Mouse (Mus musculus): ENCODE results near the gene Il27ra.
"Not testable (repeated sequence)": the region's sequence is repeated elsewhere in the genome, so short reads cannot be mapped to it uniquely, and the experiment has no call there.

Il27ra gene

DNA sequence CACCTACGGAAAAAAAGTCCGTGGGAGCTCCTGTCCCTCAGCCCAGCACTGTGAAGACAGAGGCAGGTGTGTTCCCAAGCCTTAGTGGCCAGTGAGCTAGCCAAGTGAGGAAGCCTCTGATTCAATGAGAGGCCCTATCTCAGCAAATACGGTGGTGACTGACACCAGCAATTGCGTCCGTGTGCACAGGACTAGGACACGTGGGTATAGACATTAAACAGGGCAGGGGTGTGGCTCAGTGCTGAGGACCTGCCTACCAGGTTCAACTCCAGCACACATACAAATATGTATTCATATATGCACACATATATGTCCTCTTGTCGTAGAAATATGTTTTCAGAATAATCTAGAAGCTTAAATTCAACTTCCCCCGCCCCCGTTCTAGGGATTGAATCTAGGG is 22.7 kb downstream of the Il27ra start:
- no peak for DNase-seq (ENCODE audit: low spot score)

DNA sequence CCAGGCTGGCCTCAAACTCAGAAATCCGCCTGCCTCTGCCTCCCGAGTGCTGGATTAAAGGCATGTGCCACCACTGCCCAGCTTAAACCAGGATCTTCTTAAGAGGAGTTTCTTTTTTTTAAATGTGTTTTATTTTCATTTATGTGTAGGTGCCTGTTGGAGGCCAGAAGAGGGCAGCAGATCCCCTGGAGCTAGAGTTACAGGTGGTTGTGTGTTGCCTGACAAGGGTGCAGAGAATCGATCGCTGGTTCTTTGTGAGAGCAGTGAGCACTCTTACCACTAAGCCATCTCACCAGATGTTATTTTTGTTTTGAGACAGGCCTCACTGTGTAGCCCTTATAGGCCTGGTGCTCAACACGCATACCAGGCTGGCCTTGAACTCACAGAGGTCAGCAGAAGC is 26.6 kb downstream of the Il27ra start:
- no peak for DNase-seq (ENCODE audit: low spot score)

DNA sequence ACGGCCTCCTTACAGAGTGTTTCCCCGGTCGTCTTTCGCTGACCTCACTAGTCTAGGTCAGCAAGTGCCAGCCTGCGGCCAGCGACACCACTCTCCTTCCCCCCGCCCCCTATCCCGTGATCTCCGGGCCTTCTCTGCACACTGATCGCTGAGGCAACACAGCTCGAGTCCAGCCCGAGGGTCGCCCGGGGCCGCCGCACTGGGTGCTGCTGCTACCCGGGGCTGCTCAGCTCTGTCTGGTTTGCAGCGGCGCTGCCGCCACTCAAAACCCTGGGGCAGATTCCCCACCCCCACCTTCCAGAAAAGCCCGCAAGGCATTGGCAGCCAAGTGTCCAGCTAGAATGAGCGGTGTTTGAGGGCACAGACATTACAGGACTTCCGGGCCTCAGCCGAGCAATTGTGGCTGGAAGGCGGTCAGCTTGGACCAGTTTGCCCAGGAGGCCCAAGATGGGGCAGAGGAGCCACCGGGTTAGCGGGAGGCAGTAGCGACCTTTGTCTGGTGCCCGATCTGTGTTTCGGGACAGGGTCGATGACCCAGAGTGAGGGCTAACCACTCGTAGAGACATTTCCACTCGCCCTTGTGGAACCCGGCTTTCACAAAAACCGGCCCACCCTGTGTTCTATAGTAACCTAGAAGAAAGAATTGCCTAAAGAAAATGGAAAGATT is 29.8 kb downstream of the Il27ra start:
- DNase-seq (ENCODE audit: low spot score), result no peak

DNA sequence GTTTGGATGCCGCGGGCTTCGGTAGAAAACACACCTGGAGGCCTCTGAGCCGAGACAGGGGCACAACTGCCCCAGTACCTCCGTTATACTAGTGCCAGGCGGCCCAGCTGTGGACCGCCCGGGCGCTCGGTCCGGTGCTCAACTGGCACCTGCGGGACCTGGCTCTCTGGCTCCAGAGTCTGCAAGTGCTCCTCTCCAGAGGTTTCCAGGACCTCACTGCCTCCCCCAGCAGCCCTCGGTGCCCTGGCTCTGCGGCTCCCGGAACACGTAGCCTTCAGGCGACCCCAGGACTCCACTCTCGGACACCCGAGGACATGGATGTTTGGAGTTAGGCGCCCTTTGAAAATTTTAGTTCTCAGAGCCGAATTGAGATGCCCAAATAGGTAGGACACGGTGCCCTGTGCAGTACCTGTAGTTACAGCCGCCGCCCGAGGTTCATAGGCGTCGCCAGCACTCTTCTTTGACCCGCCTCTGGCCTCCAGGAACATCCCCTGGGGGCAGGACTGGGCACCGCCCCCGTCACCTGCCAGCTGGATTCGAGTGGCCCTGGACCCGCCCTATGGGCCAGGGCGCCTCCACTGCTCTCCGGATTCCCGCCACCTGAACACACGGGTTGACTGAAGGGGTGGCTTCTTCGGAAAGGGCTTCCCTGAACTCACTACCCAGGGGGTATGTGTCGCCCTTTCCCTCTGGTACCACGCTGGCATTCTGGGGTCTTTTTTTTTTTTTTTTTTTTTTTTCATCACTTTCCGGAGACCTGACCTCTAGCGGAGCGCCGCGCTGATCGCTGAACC is 30.5 kb downstream of the Il27ra start, which contains the start of gene 2210011C24Rik:
TSS of gene 2210011C24Rik (minus strand) at position 467 of the 794 bp plus-strand sequence.
- DNase-seq (ENCODE audit: low spot score), result peak; percentile 53

DNA sequence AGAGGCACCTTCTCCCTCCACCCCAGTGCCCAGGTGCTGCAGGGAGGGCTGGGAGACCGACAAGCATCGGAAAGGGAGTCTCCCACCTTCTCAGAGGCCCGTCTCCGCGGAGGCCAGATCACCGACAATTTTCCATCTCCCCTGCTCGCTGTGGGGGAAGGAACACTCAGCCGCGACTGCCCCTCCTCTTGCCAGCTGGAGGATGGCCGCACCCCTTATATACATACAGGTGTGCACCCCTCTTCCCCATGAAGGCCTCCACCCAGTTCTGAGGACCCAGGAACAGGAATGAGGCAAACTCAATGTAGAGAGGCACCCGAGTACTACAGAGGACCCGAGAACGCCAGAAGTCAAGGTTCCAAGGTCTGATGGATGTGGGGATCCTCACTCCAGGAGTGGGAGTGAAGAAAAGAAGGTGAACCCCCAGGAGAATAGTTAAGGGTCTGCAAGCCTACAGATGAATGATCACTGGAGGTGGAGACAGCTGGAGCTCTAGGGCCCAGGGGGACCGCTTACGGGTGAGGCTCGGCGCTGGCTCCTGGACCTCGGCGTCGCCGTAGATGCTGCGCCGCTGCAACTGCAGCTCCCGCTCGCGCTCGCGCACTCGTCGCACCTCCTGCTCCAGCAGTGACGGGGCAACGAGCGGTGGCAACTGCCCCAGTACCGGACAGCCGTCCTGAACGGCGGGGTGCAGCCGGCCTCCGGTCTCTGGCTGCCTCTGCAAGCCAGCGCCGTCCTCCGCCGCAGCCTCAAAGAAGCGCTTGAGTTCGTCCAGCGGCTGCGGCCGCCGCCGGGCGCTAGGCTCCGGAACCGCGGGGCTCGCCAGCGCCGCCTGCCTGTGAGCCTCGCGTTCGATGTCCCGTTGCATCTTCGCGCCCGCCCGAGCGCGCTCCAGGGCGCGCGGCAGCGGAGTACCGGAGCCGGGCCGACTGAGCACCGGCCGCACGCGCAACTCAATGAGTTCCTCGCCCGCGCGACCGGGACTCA is 31.5 kb downstream of the Il27ra start:
- DNase-seq (ENCODE audit: low spot score), result peak; percentile 46

DNA sequence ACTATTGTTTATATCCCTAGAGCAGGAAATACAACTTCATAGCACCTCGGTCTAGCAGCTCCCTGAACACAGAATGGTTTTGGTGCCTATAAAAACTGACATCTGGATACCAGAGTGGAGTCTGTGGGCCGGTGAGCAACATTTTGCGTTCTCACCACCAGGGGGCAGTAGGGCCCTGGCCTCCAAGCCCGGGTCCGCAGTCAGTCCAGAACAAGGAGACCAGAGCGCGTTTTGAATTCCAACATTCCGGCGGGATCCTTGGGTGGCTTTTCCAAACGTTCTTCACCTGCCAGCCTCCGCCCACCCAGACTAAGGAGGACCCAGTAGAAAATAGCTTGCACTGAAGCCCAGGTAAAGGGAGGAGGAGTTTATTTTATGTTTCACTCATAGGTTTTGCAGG is 32.5 kb downstream of the Il27ra start:
- DNase-seq (ENCODE audit: low spot score), result peak; percentile 85

DNA sequence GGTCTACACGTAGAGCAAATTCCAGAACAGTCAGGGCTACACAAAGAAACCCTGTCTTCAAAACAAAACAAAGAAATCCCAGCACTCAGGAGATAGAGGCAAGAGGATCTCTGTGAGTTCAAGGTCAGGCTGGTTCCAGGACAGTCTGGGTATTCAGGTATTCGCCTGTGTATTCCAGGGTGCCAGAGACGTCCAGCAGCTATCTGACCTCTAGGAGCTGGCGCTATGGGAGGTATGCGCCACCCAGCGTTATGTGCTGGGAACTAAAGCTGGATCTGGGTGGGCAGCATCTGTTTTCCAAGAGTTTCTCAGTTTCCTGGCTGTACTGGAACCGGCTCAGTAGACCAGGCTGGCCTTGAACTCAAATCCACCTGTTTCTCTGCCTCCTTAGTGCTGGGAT is 34.0 kb downstream of the Il27ra start:
- no peak for DNase-seq (ENCODE audit: low spot score)

DNA sequence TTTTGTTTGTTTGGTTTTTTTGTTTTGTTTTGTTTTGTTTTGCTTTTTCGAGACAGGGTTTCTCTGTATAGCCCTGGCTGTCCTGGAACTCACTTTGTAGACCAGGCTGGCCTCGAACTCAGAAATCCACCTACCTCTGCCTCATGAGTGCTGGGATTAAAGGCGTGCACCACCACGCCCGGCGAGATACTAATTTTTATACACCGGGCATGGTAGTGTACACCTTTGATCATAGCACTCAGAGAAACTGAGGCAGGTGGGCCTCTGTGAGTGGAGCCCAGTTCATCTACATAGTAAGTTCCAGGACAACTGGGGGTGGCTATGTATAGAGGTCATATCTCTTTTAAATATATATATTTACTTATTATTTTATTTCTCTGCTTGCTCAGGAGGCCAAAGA is 36.9 kb downstream of the Il27ra start:
- DNase-seq (ENCODE audit: low spot score), result not testable (repeated sequence)

DNA sequence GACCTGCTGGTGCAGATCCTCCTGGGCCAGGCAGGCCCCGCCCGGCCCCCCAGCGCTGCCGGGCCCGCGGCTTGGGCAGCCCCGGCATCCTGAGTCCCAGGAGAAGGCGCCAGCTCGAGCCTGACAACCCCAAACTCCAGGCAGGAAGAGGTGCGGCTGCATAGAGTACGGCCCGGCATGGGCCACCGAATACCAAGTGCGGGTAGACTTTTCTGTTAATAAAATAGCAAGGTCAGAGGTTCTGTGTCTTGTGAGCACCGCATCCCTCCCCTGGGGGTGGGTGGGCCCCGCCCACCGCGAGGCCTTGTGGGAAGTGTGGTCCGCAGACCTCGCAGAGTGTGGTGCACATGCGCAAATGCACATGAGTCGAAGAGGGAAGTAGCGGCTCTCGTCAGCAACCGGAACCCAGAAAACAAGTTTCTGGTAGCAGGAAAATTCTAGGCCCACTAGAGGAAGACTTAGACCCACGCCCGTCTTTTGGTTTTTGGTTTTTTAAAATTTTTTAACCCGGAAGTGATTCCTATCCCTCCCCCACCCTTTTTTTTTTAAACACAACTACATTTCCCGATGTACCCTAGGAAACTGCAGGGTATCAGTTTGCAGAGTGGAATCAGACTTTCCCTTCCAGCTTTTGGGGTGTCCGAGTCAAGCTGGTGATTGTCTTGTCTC is 37.7 kb downstream of the Il27ra start:
- peak; percentile 93 for DNase-seq (ENCODE audit: low spot score)

DNA sequence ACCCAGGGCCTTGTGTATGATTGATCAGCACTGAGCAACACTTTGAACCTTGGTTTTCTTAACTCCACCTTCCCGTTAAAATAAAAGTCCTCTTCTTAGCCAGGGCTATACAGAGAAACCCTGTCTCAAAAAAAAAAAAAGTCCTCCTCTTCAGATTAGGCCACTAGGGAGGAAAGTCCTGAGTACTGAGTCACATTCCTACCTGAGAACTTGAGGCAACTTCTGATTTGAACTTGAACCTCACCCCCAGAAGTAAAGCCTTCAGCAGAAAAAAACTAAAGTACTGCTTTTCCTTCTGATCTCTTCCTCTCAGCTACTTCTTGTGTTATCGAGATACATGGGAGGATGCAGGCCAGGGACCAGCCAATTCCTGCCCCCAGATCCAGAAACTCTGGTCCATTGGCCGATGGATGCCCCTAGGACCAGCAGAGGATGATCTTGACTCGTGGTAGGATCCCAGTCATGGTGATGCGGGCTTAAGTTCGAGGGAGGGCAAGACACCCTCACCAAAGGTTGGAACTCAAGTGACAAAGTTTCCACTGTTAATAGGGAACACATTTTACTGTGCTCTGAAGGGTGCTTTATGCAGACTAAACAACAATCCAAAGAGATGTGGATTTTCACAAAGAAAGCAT is 38.7 kb downstream of the Il27ra start:
- DNase-seq (ENCODE audit: low spot score), result no peak

DNA sequence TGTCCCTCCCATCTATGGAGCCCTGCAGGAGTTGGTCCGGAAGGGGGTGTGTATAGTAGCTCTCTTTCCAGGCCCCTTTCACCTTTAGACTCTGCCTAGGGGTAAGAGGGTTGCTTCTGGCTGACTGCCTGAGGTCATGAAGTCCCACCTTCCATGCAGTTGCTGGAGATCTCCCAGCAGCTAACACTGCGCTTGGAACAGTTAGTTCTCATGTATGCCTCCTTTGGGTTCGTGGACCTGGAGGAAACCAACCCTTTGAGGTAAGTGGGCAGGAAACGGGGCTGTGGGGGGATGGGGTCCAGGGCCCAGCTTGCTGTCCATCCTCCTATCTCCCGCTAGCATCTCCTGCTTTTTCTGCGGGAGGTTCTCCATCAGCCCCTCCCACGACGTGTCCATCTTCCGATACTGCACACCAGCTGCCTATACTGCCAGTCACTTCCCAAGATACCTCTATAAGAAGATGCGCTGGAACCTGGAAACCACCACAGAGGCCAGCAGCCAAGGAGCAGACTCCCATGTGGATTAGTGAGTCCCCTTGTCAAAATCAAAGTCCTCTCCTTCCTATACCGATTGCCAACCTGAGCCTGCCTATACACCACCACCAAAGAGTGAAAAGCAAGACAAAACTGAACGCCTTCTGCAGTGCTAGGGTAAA is 39.3 kb downstream of the Il27ra start:
- no peak for DNase-seq (ENCODE audit: low spot score)

DNA sequence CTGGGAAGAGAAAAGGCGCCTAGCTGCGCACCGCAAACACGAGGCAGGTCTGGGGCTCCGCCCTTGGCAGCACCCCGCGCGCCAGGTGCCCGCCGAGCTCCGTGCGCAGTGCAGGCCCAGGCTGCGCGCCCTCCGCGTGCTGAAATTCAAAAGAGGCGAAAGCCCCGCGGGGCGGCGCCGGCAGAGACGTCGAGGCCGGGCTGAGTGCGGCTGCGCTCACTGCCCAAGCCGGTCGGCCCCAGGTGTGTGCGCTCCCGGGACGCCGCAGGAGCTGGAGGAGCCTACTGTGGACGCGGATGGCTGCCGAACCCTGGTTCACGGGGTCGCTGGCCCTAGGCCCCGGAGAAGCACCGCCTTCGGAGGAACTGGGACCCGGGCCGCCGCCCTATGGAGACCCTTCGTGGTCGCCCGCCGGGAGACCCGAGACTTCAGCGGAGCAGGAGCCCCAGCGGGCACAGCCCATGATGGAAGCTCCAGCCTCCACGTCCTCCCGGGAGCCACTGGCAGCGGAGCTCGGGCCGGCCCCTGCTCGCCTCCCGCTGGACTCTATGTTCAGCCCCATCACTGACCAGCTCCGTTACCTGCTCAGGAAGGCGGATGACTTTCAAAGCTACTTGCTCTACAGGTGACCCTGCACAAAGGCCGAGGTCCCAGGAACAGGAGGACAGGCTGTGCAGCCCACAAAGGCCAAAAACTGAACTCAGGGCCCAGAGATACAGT is 40.9 kb downstream of the Il27ra start, which contains the start of gene 1700067K01Rik:
TSS of gene 1700067K01Rik (plus strand) at position 222 of the 720 bp plus-strand sequence.
- peak; percentile 73 for DNase-seq (ENCODE audit: low spot score)

DNA sequence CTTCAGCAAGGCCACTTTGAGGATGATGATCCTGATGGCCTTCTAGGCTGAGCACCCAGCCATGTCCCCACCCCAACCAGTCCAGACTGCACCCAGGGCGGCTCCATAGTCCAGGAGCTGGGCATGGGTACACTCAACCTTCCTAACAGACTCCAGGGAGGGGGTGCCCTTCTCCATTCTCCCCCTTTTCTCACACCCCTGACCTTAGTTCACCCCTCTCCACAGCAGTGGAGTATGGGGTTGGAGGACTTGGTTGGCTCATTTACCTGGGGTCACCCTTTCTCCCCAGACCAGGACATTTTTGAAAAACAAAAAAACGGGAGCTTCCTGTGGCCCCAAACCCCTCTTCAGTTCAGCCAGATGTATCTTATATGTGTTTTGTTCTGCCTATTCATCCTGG is 42.6 kb downstream of the Il27ra start:
- no peak for DNase-seq (ENCODE audit: low spot score)

DNA sequence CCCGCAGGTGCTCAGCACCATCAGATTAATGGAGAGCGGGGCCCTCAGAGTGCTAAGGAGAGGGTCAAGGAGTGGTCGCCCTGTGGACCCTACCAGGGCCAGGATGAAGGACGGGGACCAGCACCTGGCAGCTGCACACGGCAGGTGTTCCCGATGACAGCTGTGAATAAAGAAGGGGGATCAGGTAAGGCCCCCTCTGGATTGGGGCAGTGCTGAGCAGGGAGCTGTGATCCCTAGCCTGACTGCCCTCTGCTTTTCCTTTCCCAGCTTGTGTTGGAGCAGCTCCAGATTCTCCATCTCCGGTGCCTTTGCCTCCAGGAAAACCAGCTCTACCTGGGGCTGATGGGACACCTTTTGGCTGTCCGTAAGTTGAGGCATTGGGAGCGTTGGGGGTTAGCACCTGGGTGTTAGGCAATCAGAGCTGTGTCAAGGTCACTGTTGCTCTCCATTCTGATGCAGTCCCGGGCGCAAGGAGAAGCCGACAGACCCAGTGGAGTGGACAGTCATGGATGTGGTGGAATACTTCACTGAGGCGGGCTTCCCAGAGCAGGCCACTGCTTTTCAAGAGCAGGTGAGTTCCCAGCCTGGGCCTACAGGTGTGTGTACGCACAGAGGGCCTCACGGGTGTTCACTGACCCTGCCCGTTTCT is 43.2 kb downstream of the Il27ra start:
- no peak for DNase-seq (ENCODE audit: low spot score)

DNA sequence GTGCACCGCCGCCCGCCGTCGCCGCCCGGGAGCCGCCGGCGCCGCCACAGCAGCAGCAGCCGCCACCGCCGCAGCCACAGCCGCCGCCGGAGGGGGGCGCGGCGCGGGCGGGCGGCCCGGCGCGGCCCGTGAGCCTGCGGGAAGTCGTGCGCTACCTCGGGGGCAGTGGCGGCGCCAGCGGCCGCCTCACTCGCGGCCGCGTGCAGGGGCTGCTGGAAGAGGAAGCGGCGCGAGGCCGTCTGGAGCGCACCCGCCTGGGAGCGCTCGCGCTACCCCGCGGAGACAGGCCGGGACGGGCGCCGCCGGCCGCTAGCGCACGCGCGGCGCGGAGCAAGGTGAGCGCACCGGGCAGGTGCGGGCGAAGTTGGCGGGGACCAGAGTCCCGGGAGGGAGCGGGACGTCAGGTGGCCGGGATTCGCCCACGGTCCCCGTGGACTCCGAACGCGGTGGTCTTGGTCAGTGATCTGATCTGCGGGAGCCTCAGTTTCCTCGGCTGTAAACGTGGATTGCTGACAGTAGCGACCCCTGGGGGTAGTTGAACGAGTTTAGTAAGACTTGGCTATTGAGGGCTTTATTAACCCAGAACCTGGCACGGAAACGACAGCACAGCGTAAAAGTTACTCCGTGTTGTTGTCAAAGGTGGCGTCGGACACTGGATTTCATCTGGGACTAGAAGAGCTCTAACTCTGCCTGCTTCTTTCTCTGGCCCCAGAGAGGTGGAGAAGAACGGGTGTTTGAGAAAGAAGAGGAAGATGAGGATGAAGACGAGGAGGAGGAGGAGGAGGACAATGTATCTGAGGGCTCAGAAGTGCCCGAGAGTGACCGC is 43.9 kb downstream of the Il27ra start:
- peak; percentile 63 for DNase-seq (ENCODE audit: low spot score)

DNA sequence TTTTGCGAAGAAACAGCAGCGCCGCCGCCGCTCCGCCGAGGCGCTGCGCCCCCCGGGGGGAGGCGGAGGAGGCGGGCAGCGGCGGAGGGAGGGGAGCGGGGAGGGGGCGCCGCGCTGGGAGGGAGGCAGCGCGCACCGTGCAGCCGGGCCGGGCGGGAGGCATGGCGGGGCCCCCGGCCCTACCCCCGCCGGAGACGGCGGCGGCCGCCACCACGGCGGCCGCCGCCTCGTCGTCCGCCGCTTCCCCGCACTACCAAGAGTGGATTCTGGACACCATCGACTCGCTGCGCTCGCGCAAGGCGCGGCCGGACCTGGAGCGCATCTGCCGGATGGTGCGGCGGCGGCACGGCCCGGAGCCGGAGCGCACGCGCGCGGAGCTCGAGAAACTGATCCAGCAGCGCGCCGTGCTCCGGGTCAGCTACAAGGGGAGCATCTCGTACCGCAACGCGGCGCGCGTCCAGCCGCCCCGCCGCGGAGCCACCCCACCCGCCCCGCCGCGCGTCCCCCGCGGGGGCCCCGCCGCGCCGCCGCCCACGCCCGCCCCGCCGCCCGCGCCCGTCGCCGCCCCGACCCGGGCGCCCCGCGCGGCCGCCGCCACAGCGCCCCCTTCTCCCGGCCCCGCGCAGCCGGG is 44.8 kb downstream of the Il27ra start, which contains the start of gene Samd1:
TSS of gene Samd1 (plus strand) at position 162 of the 631 bp plus-strand sequence.
- DNase-seq (ENCODE audit: low spot score), result peak; percentile 61

DNA sequence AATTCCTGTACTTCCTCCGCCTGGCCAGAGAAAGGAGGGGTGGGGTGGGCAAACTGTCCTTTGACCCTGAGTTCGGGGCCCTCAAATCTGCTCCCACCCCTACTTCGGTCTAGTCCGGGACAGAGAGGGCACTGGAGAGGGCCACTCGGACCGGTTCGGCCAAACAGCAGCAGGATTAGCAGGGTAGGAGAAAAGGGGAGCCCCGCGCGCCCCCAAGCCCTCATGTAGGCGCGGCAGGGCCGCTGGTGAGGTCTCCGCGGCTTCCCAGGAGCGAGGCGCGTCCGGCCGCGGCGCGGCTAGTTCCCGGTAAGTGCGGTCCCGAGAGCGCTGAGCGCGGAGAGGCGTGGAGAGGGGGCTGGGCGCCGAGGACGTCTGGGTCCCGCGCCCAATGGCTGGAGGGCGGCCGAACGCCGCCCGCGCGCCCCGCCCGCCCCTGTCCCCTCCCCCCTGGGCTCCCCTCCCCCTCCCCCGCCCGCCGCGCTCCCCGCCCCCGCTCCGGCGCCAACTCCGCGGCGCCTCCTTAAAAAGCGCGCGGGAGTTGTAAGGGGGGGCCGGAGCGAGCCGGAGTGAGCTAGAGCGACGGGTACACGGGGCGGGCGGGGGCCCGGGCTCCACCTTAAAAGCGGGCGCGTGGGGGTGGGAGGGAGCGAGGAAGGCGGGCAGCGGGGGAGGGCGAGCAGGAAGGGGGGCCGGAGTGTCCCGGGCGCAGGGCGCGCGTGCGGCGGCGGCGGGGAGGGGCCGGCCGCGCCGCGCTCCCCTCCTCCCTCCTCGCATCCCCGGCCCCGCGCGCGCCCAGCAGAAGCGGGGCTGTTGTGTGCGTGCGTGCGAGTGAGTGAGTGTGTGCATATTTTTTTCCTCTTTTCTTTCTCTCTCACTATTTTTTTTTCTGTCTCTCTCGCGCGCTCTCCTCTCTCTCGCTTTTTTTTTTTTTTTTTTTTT is 45.6 kb downstream of the Il27ra start:
- DNase-seq (ENCODE audit: low spot score), result peak; percentile 88

Data from testis, postnatal 14 days (tissue).